Mouse (Mus musculus) liver (tissue): ENCODE data around the gene Klf13.

Experiments used
- DNase-seq: peaks from one replicate; pipeline ENCODE4 v3.0.0-alpha.2; 2020; ENCODE audit warnings: mixed read lengths

Klf13 gene

DNA sequence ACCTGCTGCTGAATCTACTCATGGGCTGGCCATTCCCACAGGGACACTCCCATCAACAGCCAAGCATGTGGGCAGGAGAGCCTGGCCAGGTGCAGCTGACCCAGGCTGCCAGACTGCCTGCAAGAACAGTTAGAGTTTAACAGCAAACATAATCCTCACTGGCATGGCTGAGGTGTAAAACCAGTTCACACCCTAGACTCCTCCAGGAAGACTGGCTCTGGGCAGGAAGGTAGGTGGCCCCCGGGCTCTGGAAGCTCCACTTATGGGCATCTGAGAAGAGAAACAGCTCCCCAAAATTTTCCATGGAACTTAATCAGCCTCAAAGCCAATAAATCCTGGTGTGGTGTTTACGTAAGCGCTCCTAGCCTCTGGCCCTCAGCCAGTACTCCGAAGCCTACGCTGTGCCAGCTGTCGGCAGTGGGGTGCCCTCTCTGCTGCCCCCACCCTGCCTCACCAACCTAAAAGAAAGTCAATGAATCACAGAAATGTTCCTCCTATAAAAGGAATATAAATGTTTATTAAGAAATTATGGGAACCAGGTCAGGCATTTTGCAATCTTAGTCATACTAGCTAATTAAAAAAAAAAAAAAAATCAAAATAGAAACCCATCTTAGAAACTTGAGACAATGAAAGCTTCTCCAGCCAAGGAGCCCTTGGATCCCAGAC lies 13.8 kb downstream of the Klf13 start:
- no peak for DNase-seq

DNA sequence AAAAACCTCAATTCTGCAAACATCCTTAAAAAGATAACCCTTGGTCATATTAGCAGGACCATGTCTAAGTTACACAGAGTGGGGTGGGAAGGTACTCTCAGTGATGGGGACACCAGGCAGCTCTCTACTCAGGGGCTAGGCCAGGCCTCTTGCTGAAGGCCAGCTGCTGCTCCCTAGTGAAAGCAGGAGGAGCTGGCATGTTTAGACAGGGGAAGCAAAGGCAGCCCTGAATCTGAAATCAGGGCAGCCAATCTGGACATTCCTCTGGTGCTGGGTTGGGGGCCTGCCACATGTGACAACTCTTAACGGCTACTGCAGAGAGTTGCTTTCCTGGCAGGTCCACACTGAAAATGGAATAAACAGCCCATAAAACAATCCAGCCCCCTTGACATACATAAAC lies 14.6 kb downstream of the Klf13 start:
- DNase-seq: no peak

DNA sequence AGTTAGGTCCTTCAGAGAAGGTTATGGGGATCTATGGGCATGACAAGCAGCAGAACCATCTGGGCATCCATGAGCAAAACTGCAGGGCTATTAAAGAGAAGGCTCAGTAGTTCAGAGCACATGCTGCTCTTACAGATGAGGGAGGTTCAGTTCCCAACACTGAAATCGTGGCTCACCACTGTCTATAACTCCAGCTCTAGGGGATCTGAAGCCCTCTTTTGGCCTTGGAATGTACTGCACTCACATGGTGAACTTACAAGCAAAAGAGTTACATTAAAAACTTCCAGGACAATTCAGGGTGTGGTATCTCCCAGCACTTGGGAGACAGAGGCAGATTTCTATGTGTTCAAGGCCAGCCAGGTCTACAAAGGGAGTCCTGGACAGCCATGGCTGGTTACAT lies 15.7 kb downstream of the Klf13 start:
- no peak for DNase-seq

DNA sequence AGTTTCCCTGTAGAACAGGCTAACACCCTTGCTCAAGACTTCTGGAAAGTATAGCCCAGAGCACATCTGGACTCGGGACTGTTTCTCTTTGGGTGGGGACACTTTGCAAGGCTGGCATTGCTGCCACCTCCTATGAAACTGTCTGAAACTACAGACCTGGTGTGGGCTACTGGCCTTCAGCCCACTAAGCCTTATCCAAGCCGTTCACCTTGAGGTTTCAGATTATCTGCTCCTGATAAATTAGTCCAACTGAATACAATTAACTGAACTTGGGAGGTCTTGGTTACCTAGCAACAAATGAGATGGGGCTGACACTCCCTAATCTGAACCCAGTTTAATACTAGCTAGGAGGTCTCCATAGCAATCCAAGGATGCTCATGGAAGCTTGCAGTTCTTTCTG lies 16.1 kb downstream of the Klf13 start:
- DNase-seq: no peak

DNA sequence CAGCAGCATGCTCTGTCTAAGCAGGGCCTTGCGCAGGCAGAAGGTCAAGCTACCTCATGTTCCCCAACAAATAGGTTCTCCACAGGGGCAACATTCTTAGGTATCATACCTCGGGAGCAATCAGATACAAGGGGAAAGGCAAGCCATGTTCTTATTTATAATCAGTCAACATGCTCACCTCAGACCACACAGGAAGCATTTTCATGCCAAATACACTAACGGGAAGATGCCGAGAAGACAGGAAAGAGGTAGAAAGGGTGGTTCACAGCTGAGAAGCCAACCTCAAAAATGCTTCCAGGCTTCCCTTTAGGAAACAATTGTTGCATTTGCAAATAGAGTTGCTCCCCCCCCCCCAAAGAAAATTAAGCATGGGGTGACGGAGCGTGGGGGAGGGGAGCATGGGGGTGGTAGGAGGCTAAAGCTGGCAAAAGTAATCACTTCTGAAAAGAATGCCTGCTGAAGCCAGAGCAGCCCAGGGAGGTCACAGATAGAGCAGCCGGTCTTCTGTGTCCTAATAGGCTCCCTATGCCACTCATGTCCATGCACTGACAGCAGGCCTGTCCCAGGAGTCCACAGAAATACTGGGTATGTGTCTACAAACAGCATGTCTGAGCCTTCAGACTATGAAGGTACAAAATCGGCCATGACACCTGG lies 16.7 kb downstream of the Klf13 start:
- DNase-seq: no peak

DNA sequence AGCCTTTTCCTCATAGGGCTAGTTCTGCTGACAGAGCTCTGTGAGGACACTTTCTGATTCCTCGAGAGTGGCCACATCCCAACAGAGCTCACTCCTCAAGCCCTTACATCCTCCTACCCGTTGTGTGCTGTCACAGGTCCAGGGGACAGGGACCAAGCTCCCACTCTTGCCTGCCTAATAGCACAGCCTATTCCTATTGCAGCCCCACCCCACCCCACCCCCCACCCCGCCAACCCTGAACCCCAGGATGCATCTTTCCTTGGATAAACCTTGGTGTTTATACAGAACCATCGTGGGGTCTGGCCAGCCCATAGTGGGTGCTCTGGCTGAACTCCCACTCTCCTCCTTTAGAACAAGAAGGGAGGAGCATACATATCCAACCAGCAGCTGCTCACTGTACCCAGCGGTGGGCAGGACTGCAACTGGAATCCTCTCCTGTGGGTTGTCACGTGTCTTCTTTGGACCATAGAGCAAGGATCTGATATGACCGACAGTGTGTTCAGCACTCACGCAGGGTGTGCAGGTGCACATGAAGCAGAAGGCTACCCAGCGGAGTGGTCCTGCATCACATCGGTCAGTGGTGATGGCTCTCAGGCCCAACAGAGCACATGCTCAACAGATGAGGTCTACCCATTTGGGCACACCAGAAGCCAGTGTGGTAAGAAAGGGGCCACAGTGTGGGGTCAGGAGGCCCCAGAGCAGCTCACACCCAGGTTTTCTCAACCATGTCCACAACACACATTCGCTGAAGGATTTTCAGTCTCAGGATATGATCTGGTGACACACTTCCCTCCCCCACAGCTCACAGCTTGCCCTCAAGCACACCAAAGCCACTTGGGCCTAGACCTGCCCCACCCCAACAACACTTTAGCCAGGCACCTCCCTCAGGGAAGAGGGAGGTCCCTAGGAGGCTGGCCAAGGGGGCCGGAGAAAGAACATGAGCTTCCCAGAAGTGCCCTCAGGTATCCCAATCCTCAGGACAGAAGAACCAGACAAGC lies 19.6 kb downstream of the Klf13 start:
- no peak for DNase-seq

DNA sequence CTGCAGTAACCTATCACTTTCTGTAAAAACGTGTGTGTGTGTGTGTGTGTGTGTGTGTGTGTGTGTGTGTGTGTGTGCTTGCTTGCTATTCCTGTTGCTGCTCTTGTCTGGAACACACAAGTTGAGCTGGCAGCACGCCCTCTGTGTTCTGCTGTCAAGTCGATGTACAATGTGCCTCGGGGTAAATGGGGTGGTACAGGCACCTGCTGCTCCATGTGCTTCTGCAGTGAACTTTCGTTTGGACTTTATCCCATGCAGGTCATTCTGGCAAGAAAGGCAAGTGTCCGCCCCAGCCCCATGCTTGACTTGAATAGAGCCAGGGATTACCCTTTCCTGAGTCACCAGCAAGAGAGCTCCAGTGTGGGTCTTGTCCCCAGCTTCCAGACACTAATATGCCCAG lies 21.0 kb downstream of the Klf13 start:
- no peak for DNase-seq

DNA sequence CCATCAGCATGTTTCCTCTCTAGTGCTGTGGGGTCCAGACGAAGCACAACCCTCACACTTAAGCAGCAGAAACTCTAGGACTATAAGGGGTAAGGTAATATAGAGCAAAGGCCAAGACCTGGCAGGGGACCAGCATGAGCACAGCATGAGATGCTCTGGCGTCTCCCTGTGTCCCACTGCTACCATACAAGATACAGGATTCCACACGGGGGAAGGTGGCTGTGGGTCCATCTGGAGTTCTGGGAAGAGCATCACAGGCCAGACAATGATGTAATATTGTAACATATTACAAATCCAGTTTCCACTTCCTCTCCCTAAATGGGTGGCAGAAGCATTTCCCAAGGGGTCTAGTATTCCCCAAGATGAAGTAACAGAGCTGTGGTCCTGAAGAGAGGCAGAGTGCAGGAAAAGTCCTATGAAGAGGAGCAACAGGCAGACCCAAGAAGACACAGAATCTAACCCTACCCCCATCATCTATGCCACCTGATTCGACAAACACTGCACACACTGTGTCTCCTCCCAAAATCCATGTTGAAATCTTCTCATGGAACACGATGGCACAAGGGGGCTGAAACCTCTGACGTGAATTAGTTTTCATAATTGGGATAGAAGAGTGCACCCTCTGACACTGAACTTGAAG lies 22.3 kb downstream of the Klf13 start, which contains the start of gene E030018B13Rik:
Gene E030018B13Rik, plus strand, starts transcription at position 590 of the 640 bp plus-strand sequence.
- no peak for DNase-seq

DNA sequence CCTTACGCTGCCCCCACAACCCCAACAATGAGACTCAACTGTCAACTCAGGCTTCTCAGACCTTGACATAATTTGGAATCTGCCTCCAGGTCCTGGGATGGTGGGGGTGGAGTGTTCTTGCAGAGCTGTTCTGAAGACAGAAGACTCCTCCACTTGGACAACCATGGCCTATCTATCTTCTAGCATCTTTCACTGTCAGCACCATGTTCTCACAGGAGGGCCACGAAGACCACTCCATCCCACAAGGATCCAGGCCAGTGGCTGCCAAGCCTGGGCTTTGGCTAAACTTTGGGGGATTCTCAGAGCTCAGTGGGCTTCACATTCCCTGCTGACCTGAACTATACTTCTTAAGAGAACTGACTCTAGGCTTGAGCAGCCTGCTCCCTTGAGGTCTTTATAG lies 23.8 kb downstream of the Klf13 start:
- no peak for DNase-seq

DNA sequence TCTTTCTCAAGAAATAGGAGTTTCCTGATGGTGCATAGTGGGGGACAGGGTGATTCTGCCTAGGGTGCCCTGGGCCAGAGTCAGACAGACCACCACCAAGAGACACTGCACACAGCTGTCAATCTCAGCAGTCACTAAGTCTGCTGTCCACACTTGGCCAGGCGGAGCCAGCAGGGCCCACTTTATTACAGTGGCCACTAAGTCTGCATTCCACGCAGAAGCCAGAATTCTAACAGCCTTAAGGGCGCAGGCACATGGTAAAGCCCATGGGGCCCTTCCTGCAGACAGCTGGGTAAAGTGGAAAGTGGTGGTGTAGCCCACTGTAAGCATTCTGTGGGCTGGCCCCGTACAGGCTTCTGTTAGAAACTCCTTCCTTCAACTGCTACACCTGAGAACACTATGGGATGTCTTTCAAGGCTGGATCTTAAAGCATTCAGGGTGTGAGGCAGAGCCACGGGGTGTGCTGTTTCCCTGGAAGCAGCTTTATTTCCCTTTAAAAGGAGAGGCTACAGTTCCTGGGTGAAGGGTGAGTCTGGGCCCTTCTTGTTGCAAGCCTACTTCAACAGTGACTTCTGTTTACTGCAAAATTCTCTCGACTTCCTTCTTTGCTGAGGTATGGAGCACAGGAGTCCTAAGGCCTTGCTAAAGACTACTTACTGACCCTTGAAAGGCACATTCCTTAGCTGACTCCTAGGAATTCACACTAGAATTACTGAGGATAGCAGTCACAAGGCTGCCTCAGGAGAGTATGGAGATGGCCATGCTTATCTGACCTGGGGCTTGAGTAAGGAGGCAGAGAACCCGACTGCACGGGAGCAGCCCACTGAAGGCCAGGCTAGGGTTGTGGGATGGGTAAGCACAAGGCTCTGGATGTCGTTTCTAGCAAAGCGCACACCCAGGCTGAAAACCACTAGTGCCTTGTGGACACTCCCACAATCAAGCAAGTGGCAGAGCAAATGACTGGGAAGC lies 24.7 kb downstream of the Klf13 start:
- no peak for DNase-seq

DNA sequence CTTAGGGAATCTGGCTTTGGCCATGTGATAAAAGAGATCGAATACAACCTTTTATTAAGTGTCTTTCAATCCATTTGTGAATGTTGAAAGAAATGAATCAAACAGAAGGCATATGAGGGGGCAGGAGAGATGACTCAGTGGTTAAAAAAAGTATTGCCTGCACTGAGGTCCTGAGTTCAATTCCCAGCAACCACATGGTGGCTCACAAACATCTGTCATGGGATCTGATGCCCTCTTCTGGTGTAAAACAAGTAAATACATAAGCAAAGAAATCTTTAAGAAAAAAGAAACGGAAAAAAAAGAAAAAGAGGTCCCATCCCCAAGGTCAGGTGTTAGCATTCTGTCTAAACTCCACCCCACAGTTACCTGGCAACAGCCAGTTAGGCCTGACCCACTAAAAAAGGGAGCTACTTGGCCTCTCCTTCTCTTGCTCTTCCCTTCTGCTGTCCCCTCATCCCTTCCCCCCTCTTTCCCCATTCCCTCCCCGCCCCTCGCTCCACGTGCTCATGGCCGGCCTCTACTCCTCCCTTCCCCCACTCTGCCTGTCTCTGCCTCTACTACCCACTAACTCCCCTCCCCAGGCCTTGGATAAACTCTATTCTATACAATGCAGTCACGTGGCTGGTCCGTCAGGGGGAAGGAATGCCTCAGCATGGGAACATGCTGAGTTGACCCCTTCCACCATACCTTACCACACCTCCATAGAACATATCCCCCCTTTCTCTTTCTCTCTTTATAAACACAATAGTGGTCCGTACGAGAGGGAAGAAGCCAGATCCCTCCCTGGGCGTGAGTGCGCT lies 25.6 kb downstream of the Klf13 start:
- DNase-seq: no peak

DNA sequence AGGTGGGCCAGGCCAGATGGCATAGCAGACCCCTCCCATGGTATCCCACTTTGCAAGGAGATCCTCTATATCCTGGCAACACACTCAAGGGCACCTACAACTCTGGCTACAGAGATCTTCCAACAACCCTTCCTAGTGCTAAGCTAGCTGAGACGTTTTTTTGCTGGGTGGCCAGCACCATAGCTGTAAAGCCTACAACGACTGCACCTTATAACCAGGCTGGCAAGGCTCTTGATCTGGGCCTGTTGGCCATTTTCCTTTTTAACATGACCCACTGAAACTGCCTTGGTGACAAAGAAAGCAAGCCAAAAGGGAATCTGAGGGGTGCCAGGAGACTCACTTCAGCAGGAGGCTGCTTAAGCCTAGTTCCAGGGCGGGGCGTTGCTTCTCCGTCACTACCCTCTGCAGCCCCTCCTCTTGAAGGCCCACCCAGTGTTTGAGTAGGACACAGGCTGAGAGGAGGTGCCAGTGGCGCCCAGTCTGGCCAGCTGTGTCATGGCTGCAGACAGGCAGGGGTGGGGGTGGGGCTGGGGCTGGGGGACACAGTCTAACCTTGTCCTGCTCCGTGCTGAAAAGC lies 26.4 kb downstream of the Klf13 start:
- no peak for DNase-seq

DNA sequence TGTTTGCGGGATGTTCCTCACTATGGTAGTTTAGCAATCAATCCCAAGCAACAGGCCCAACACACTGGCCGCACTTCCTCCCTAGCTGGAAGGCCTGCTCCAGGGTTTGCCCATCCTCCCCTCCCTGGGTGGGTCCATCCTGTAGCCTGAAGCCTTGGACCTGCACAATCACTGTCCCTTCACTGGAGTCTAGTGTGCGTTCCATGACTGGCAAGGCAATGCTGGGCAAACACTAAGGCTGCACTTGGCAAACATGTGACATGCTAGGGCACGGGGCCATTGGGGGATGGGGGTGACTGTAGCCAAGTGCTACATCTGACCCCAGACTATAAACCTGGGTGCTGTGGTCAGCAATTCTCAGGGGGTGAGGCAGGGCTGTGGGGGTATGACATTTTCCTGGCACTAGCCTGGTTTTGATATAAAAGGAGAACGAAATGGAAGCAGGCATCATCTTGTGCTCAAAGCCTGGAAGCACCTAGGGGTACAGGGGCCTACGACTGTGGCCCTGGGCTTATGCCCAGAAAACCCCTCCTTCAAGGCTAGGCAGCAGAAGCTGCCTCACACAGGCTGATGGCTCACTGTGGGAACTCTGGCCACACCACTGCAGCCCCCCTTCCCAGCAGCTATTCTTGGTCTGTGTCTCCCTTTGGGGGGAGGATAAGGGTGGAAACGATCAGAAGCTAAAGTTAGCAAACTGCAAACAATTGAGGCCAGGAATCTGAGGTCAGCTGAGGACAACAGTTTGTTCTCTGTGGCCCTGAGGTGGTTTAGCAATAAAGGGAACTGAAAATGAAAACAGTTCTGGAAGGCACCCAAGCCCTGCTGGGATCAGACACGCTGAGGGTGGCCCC lies 27.1 kb downstream of the Klf13 start:
- DNase-seq: no peak

DNA sequence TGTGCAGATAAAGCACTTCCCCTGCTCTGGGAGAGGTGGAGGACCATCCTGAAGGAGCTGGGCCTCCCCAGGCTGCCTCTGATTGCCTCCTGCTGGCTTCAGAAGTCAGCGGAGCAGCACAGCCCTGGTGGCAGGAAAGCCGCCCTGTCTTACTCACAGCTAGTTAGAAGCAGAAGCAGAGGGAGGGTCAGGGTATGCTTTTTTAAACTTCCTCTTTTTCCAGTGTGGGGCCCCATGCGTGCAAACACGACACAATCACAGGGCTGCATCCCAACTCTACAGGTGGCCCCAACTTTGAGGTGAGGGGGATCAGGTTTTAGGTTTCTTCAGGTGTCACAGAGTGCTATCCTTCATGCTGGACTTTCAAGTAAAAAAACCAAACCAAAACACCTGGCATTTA lies 27.8 kb downstream of the Klf13 start:
- peak; percentile 41 for DNase-seq

DNA sequence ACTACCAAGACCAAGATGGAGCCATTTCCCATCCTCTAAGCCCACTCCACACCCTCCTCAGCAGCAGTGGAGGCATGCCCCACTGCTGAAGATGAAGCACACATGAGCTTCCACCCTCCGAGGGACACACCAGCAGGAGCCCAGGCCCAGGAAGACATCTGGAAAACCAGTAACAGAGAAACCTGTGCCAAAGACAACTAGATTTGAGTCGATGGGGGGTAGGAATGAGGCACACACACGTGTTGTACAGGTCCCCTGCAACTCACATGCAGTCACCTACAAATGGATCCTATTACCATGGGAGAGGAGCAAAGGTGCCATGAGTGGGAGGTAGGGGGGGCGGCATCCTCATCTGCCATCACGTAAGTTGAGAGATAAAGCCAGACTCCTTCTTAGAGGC lies 28.5 kb downstream of the Klf13 start:
- no peak for DNase-seq

DNA sequence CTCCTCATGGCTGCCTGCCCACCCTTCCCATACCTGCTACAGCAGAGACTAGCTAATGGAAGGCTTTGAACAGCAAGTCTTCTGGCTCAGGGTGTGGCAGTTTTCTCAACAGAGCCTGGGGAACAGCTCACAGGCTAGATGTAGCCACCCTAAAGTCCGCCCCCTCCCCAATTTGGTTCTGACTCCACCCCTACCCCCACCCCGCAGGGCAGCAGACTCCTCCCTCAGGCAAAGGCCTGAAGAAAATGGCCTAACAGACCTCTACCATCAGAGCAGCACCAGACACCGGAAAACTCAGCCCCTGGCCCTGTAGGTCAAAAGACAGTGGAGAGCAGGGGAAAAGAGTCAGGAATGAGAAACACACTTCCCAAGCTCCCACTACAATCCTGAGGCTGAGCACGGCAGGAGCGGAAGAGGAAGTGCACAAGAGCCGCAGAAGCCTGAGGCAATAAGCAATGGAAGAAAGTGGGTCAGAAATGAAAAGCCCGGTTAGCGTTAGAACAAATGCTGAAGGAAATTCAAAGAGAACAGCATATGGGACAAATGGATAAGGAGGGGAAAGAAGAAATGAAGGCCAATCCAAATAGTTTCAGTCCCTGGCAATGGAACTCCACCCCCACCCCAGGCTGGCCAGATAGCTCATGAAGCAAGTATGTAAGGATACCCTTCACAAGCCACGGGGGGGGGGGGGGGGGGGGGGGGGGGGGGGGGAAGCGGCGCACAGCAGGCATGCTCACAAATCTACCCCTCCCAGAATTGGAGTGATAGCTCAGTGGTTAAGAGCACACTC lies 30.0 kb downstream of the Klf13 start:
- no peak for DNase-seq

DNA sequence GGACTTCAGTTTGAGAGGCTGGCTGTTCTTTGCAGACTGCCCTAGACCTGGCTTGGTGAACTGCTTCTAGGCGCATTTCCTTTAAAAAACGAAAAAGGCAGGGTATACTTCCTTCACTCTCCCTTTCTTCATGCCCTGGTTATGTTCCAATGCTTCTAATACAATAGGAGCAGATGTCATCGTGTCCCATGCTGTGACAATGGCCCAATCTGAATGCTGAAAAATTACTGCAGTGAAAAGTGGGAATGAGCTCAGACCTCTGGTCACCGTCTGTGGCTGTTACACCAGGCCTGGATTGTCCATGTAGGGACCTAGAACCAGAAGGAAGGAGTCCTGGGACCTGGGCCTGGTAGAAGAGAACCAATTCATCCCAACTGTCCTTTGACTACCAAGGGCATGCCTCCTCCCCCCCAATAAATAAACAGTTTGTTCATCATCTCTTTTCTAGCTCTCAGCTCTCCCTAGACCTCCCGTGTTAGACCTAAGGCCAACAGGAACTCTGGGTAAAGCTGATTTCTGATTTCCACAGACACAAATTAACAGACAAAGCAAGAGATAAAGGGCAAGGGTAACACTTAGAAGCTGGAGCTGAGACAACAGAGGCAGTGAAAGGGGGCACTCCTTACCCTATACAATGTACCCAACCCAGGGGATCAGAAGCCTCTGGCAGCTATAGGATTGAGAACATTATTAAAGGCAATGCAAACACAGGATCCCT lies 30.8 kb downstream of the Klf13 start:
- DNase-seq: no peak

DNA sequence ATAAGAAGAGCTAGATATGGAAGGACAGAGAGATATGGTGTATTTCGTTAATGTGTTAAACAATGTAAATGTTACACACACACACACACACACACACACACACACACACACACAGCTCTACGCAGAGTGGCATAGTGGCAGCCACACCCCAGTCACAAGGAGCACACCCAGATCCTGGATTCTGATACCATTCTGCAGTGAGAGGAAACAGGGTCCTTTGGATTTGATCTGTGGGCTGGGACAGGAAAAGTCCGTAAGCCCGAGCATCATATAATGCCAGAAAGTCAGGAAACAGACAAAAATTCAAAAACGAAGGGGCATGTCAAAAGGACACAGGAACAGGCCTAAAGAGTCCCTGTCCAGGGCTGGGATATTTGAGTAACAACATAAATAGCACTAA lies 33.1 kb downstream of the Klf13 start:
- peak; percentile 40 for DNase-seq
